Mouse (Mus musculus): ENCODE data around the gene Lrrc8c.

DNA sequence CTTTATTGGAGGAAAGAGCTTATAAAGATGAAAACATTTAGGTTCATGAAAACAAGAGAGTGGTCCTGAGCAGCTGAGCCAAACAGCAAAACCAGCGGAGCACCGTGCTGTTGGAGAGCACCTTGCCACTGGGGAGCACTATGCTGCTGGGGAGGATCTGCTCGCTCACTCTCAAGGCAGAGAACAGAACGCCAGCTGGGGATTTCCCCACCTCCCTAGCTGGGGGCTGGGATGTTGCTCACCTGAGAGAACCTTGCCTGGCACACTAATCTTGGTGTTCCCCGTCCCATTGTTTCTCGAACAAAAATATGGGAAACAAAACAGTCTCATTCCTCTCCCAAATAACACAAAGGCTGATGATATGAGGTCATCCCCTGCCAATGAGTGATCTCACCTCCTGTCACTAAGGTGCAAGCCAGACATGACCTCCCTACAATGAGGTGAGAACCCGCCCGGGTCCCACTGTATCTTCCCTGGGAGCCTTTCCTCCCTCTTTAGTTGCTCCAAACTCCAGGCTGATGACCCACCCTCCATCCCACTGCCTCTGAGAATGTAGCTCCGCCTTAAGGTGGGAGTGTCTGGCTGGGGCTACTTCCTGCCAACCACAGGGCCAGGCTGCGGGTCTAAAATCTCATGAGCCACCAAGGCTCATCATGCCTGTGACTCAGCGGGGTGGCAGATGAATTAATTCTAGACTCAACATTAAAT lies 117.5 kb downstream of the Lrrc8c start:
- TF ChIP-seq CTCF (IDR thresholded peaks at IDR 0.05; ENCODE audit: low read depth, low read length) (no peak), GATA1 (IDR thresholded peaks at IDR 0.05; ENCODE audit: borderline replicate concordance, low read length) (no peak), TAL1 (conservative IDR thresholded peaks at IDR 0.05; ENCODE audit: low read depth, low read length) (no peak)

Data from G1E (cell line).